Mouse (Mus musculus) left cerebral cortex, postnatal 10 days (tissue): ENCODE measurements around the gene Igf2bp2. TPM values are rescaled to one million over a fixed set of nuclear protein-coding genes. Genes with fewer than 3 reads are reported as not detected.
A peak's percentile ranks its signal among the peaks of the same experiment; 100 is the strongest.

ENCODE experiments used
- DNase-seq, 2 experiments: peaks; one replicate each; pipeline ENCODE4 v3.0.0; 2021 to 2022; ENCODE audit warnings: low spot score in 2 of 2, mixed read lengths in 1 of 2; ENCODE audit errors: extremely low spot score in 1 of 2
- intact Hi-C: fragments of 180-260 bp; cut with DNase I; formaldehyde crosslinking; loops from one replicate; pipeline ENCODE4 v1.15.1; 2025
- total RNA-seq, 2 experiments: library from RNA; stranded (reverse); gene quantifications; 2 replicates each; pipeline ENCODE4 v1.2.3; 2021

The Igf2bp2 gene
- total RNA-seq, 2 experiments from 2014 or later, result 1.9 to 2.6 TPM

GRCm38 (mm10) chr16:22150421-22150820, 12.7 kb downstream of the Igf2bp2 start:
- no peak for DNase-seq
- intact Hi-C loops, result no loop called here

- intact Hi-C loops, result no loop called here
- no peak for DNase-seq
These were observed 13.3 kb downstream of the Igf2bp2 start for GRCm38 (mm10) chr16:22149659-22150345.

GRCm38 (mm10) chr16:22149076-22149475, 14.0 kb downstream of the Igf2bp2 start:
- intact Hi-C loops, result no loop called here
- DNase-seq, result no peak

- DNase-seq, result no peak
- intact Hi-C loops, result no loop called here
These were observed 16.0 kb downstream of the Igf2bp2 start for GRCm38 (mm10) chr16:22147131-22147530.

GRCm38 (mm10) chr16:22146071-22146470, 17.0 kb downstream of the Igf2bp2 start:
- intact Hi-C loops, result no loop called here
- DNase-seq, result no peak

- DNase-seq, result no peak
- intact Hi-C loops, result no loop called here
These were observed 18.6 kb downstream of the Igf2bp2 start for GRCm38 (mm10) chr16:22144490-22144889.

GRCm38 (mm10) chr16:22140861-22141260, 22.2 kb downstream of the Igf2bp2 start:
- DNase-seq, result no peak
- intact Hi-C loops, result no loop called here

GRCm38 (mm10) chr16:22139821-22140220, 23.3 kb downstream of the Igf2bp2 start:
- no peak for DNase-seq
- intact Hi-C loops, result no loop called here

- intact Hi-C loops, result no loop called here
- no peak for DNase-seq
These were observed 26.9 kb downstream of the Igf2bp2 start for GRCm38 (mm10) chr16:22136198-22136597.

GRCm38 (mm10) chr16:22131321-22131720, 31.8 kb downstream of the Igf2bp2 start:
- no peak for DNase-seq
- intact Hi-C loops, result no loop called here

- DNase-seq, result no peak
- intact Hi-C loops, result no loop called here
These were observed 33.6 kb downstream of the Igf2bp2 start for GRCm38 (mm10) chr16:22129511-22129910.

GRCm38 (mm10) chr16:22128595-22128994, 34.5 kb downstream of the Igf2bp2 start:
- intact Hi-C loops, result no loop called here
- no peak for DNase-seq

- DNase-seq, result no peak
- intact Hi-C loops, result no loop called here
These were observed 35.3 kb downstream of the Igf2bp2 start for GRCm38 (mm10) chr16:22127806-22128205.

- intact Hi-C loops, result no loop called here
- no peak for DNase-seq
These were observed 36.2 kb downstream of the Igf2bp2 start for GRCm38 (mm10) chr16:22126936-22127335.

- DNase-seq, result no peak
- intact Hi-C loops, result no loop called here
These were observed 38.7 kb downstream of the Igf2bp2 start for GRCm38 (mm10) chr16:22124325-22124918.

GRCm38 (mm10) chr16:22123658-22124057, 39.4 kb downstream of the Igf2bp2 start:
- intact Hi-C loops, result no loop called here

GRCm38 (mm10) chr16:22121109-22121508, 42.0 kb downstream of the Igf2bp2 start:
- intact Hi-C loops, result no loop called here
- no peak for DNase-seq

More at GRCm38 (mm10) chr16:22123658-22124057, 39.4 kb downstream of the Igf2bp2 start:
- DNase-seq, result peak in 1 of 2 experiments; percentile 67

- DNase-seq, result peak; percentile 24 to 55
- intact Hi-C loops, result no loop called here
These were observed 43.6 kb downstream of the Igf2bp2 start for GRCm38 (mm10) chr16:22119524-22119923.

- no peak for DNase-seq
- intact Hi-C loops, result no loop called here
These were observed 44.2 kb downstream of the Igf2bp2 start for GRCm38 (mm10) chr16:22118716-22119501.

GRCm38 (mm10) chr16:22118151-22118550, 44.9 kb downstream of the Igf2bp2 start:
- intact Hi-C loops, result no loop called here
- DNase-seq, result no peak
